Mouse (Mus musculus) hindlimb bud, embryonic 11.5 days (tissue): ENCODE measurements around the gene Cps1.

ENCODE experiments used
- DNase-seq: peaks from one replicate; pipeline ENCODE4 v3.0.0-alpha.2; 2012; ENCODE audit warnings: low read depth, low spot score; ENCODE audit errors: extremely low spot score

Cps1 gene

DNA sequence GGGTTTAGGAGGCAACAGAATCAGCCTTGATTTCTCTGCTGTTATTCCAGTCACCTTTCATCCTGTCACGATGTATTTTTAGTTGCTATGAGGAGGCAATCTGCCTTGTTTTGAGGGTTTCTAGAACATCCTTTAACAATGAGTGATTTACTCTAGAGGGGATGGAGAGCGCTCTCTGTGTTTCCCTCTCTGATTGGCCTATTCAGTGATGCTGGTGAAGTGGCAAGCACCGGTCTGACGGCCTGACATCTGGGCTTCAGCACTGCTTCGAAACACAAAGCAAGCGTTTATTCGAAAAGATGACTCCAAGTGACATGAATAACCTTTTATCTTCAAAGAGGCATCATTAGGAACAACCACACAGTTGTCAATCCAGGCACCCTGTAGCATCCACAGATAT is 100.8 kb downstream of the Cps1 start:
- DNase-seq, result no peak

DNA sequence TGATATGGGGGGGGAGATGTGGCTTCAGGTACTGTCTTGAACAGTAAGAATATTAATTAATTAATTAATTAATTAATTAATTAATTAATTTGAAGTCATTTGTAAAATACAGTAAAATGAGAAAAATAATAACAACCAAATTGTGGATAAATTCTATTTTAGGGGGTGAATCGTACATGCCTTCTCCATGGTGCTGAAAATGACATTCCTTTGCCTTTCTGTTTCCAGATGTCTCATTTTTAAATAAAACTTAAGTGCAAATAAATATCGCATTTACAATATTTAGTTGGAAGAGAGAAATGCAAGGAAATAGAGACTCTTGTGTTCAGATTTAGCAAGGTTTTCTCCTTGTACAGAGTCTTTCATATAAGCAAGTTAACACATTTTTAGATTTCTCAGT is 112.0 kb downstream of the Cps1 start:
- peak; percentile 20 for DNase-seq

DNA sequence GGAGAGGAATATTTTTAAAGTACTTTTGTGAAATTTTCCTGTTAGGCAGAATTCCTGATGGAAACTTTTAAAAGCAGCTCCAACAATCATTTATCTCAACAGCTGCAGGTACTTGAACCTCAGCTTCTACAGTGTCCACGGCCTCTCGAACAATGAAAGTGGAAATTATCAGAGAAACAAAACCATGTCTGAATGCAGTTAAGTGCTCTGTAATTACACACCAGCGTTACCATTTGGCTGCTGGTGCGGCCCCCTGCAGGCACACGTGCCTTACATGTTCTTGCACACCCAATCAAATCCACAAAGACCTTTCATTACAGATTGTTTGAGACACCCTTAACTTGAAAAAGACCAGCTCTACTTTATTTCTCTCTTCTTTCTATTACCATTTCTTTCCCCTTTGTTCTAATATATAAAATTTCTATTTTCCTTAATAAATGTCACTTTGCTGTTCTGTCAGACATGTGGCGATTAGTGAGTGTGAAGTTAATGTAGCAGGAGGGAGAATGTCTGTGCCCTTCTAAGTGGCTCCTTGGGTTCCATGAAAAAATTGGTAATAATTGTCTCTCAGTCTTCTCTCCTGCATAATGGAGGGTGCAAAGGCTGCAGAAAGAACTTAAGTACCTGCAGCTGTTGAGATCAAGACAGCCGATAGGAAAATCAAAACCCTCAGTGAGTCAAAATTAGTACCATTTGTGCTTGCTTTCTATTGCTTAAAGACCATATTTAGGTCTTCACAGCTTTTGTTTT is 112.8 kb downstream of the Cps1 start:
- DNase-seq, result no peak

DNA sequence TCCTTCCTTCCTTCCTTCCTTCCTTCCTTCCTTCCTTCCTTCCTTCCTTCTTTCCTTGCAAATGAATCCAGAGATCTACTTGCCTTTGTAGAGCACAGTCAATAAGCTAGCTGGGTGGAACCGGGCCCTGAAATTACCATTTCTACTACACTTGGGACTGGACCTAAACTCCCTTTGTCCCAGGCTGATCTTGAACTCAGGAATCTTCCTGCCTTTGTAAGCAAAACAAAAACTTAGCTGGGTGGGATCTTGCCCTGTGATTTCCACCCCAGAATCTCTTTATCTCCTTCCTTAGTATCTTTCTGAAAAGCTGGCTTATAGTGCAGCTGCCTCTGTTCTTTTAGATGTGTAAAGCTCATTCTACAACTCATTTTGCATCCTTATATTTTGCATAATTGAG is 115.6 kb downstream of the Cps1 start:
- no peak for DNase-seq

DNA sequence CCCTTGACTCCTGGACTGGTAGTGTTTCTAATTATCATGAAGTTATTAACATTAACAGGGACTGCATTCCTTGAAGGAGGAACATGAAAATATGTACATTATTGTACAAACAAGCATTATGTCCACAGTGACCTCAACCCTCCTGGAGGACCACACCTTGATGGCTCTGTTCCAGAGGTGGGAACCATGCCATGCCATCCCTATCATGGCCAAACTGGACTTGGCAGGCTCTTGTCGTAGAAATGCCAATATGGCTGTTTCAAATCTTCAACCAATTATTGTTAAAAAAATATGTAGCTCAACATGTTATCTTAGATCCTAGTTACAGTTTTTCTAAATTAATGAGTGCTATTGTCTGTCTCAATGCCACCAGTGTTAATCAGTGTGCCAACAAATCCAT is 116.1 kb downstream of the Cps1 start:
- DNase-seq, result no peak

DNA sequence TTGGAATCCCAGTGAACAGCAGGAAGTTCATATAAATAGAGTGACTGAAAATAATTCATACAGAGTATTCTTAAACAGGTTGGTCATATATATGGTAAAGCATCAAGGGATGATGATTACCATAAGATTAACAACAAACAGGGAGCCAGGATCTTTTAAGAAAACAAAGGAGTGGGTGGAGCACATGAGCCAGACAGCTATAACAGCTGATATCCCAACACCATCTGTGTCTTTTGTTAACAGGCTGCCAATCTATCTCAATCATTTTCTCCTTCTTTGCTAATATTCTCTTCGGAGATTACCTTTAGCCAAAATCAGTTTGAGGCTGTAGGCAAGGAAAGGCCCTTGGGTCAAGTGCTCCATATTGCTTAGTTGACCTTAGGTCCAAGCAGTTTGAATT is 142.4 kb downstream of the Cps1 start:
- no peak for DNase-seq

DNA sequence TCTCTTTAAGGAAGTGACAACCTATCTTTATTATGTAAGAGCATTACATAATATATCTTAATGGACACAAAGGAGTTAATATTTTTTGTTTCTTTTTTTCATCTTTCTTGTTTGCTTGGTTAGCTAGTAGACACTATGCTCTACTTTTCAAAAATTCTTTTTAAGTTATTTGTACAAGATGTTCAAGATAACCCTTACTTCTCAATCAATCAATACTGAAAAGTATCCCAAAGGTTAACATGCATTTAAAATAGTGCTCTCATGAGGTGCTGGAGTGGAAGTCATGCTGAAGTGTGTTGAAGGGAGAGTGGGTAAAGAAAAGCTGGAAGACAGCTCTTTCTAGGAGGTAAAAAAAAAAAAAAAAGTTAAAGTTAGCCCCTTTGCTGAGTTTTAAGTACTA is 145.1 kb downstream of the Cps1 start:
- no peak for DNase-seq

DNA sequence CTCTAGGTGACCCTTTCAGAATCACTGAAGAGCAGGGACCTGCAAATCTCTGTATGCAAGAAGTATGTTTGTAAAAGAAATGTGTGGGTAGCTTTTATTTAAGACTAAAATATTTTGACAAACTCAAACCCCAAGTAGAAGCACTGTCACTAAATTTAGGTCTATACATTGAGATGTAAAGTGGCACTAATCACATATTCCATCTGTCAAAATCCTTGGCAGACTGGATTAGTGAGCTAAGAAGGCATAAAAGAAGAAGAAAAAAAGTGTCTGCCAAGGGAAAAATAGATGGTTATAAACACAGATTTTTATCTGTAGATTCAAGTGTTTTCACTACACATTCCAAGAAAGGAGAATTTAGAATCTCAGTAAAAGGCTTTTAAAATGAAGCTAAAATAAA is 145.6 kb downstream of the Cps1 start:
- no peak for DNase-seq

DNA sequence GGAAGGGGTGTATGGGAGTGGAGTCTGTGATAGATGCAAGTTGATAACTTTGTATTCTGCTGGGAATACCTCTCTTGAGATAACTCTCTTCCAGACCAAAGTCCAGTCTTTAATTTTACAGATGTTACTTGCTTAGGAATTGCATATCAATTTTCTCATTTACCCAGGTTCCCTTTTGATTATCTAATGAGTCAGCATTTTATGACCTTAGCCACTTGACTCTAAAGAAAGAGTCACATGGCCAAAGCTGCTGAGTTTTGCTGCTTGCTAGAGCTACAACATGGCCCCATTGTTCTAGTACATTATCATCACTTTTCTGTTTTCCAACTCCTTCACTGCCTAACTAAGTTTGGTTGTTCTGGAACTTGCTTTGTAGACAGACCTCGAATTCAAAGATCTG is 153.4 kb downstream of the Cps1 start:
- no peak for DNase-seq
